In genomic region chr2:25186575-25186930, GRCm38 (mm10) we compare ENCODE assay signal across 11 mouse cellular contexts. TPM values are rescaled to one million over a fixed set of nuclear protein-coding genes. Genes with fewer than 3 reads are reported as not detected.
DNase-seq lines count a peak whose midpoint lies in the region; ATAC-seq and TF ChIP-seq lines count a peak whose summit lies in the region.
"Had no signal": no experiment of that assay in that cellular context is flagged by ENCODE, and none has a peak within 500 bp of the region (broad histone marks: within the 10 kb centered on the region; RNA-seq: fewer than 3 reads in every experiment).

No protein-coding gene starts in this region.

- no peak; the same call in 1 of the 2 replicates for ATAC-seq in hindbrain, embryonic 12.5 days (ENCODE audit: low FRiP score)
- no peak for ATAC-seq in liver, postnatal 0 days
- ATAC-seq in CD4-positive, CD25-positive, alpha-beta regulatory T cell, adult 4 months: no peak

- H3K36me3 ChIP-seq in E14TG2a.4 (ENCODE audit: insufficient read depth, low read length): no peaks in the 10 kb centered on the region
- H3K36me3 ChIP-seq in hindbrain, embryonic 12.5 days: no peaks in the 10 kb centered on the region
- H3K36me3 ChIP-seq in liver, postnatal 0 days (replicated peaks; ENCODE audit: insufficient read depth, low read length): no peaks in the 10 kb centered on the region

- H3K4me3 ChIP-seq in E14TG2a.4 (replicated peaks; ENCODE audit: low read length): peak overlapping the region; percentile 80
- H3K4me3 ChIP-seq in hindbrain, embryonic 12.5 days: peak overlapping the region; percentile 45
- 0 out of 2 replicates have a peak overlapping the region, but pooled peaks have one; percentile 39 for H3K4me3 ChIP-seq in liver, postnatal 0 days (ENCODE audit: low read depth, low read length)

- H3K9ac ChIP-seq in hindbrain, embryonic 12.5 days: peak overlapping the region; percentile 67; the same call in 1 of the 2 replicates
- no peak overlapping the region for H3K9ac ChIP-seq in liver, postnatal 0 days (replicated peaks)

- TF ChIP-seq CTCF in E14TG2a.4 (conservative IDR thresholded peaks at IDR 0.05; ENCODE audit: low read length): no peak
- no peak for TF ChIP-seq CTCF in liver, postnatal 0 days (IDR thresholded peaks at IDR 0.05; ENCODE audit: low read depth)

- no peaks in the 10 kb centered on the region for H3K9me3 ChIP-seq in E14TG2a.4 (ENCODE audit: low read length)
- H3K9me3 ChIP-seq in hindbrain, embryonic 12.5 days (replicated peaks): no peaks in the 10 kb centered on the region
- H3K9me3 ChIP-seq in liver, postnatal 0 days (ENCODE audit: low read length): no peaks in the 10 kb centered on the region

- H3K4me1 ChIP-seq in E14TG2a.4 (replicated peaks; ENCODE audit: low read depth, low read length): peaks cover 40% of the 10 kb centered on the region
- peaks cover 39% of the 10 kb centered on the region for H3K4me1 ChIP-seq in hindbrain, embryonic 12.5 days
- peaks cover 24% of the 10 kb centered on the region for H3K4me1 ChIP-seq in liver, postnatal 0 days (ENCODE audit: insufficient read depth)

- peak; percentile 91 for DNase-seq in heart, adult 11 months
- no peak for DNase-seq in heart, postnatal 36 days
- DNase-seq in liver, postnatal 0 days: no peak
- DNase-seq in embryo, embryonic 11 days: no peak
- no peak for DNase-seq in cerebellum, adult 11-12 months
- DNase-seq: kidney, adult 8-10 months had no signal

- H3K4me2 ChIP-seq in hindbrain, embryonic 12.5 days (replicated peaks): peak overlapping the region; percentile 68
- peak overlapping the region; percentile 80 for H3K4me2 ChIP-seq in liver, postnatal 0 days (ENCODE audit: low read depth, low read length)

- intact Hi-C loops in heart, postnatal 36 days (cut with DNase I): loop anchor here (1.0 to 2.0 kb wide), 2 partner anchors 59 to 88 kb away; no protein-coding TSS in a partner anchor

- no peak for TF ChIP-seq EP300 in liver, postnatal 0 days (IDR thresholded peaks at IDR 0.05; ENCODE audit: low read depth)

- 35% methylated on average over 5 of the region's 5 CpGs for WGBS in hindbrain, embryonic 12.5 days
- 30% methylated on average over 5 of the region's 5 CpGs for WGBS in liver, postnatal 0 days (ENCODE audit: insufficient replicate concordance)

- peaks cover 64% of the 10 kb centered on the region for H3K27me3 ChIP-seq in E14TG2a.4 (ENCODE audit: insufficient read depth, low read length)
- no peaks in the 10 kb centered on the region for H3K27me3 ChIP-seq in hindbrain, embryonic 12.5 days
- H3K27me3 ChIP-seq in liver, postnatal 0 days (ENCODE audit: insufficient read depth, low read length): peaks cover 33% of the 10 kb centered on the region

- peak overlapping the region; percentile 96 for H3K27ac ChIP-seq in hindbrain, embryonic 12.5 days
- H3K27ac ChIP-seq in liver, postnatal 0 days (ENCODE audit: low read depth): no peak overlapping the region

RNA-seq across cellular contexts. Expression of gene Nrarp, which starts 6.0 kb away (rescaled TPM):
- total RNA-seq in heart, postnatal 36 days (2021): 10 to 100 TPM in 1 of 2 experiments, 1 to 10 TPM in 1; 9.7 to 12.0 TPM
- polyA plus RNA-seq in hindbrain, embryonic 12.5 days (2016; fragmentation: Nextera tagmentation; extraction: Ambion mirVana): 70.9 and 76.4 TPM in 2 replicates
- 1.3 and 1.7 TPM in 2 replicates for polyA plus RNA-seq in liver, postnatal 0 days (2015; fragmentation: Nextera tagmentation; extraction: Ambion mirVana)
- under 1 TPM in 1 of 2 experiments, not detected in 1; 0.28 TPM for polyA plus RNA-seq in CD4-positive, CD25-positive, alpha-beta regulatory T cell, adult 4 months (2017; shearing (Covaris generic))

RNA-seq across cellular contexts. Expression of gene Tor4a, which starts 10.1 kb away (rescaled TPM):
- total RNA-seq in heart, postnatal 36 days (2021): 1 to 10 TPM; 4.0 to 5.2 TPM
- 1.8 and 2.4 TPM in 2 replicates for polyA plus RNA-seq in hindbrain, embryonic 12.5 days (2016; fragmentation: Nextera tagmentation; extraction: Ambion mirVana)
- polyA plus RNA-seq in liver, postnatal 0 days (2015; fragmentation: Nextera tagmentation; extraction: Ambion mirVana): 5.4 and 6.0 TPM in 2 replicates
- polyA plus RNA-seq in CD4-positive, CD25-positive, alpha-beta regulatory T cell, adult 4 months (2017; shearing (Covaris generic)): 10 to 100 TPM; 60.5 to 94.3 TPM

RNA-seq across cellular contexts. Expression of gene Nelfb, which starts 24.7 kb away (rescaled TPM):
- 10 to 100 TPM; 38.7 to 39.9 TPM for total RNA-seq in heart, postnatal 36 days (2021)
- polyA plus RNA-seq in hindbrain, embryonic 12.5 days (2016; fragmentation: Nextera tagmentation; extraction: Ambion mirVana): 107 and 117 TPM in 2 replicates
- 19.3 and 22.3 TPM in 2 replicates for polyA plus RNA-seq in liver, postnatal 0 days (2015; fragmentation: Nextera tagmentation; extraction: Ambion mirVana)
- 10 to 100 TPM; 48.2 to 55.8 TPM for polyA plus RNA-seq in CD4-positive, CD25-positive, alpha-beta regulatory T cell, adult 4 months (2017; shearing (Covaris generic))

RNA-seq across cellular contexts. Expression of gene Stpg3, which starts 27.9 kb away (rescaled TPM):
- not detected for total RNA-seq in heart, postnatal 36 days (2021)
- not detected in 2 replicates for polyA plus RNA-seq in hindbrain, embryonic 12.5 days (2016; fragmentation: Nextera tagmentation; extraction: Ambion mirVana)
- not detected in 2 replicates for polyA plus RNA-seq in liver, postnatal 0 days (2015; fragmentation: Nextera tagmentation; extraction: Ambion mirVana)
- not detected for polyA plus RNA-seq in CD4-positive, CD25-positive, alpha-beta regulatory T cell, adult 4 months (2017; shearing (Covaris generic))
- total RNA-seq: common myeloid progenitor, adult 5-6 weeks had no signal

RNA-seq across cellular contexts. Expression of gene Fam166a, which starts 32.0 kb away (rescaled TPM):
- total RNA-seq in heart, postnatal 36 days (2021): not detected
- 0.19 TPM in 1 of 2 replicates, not detected in the other for polyA plus RNA-seq in hindbrain, embryonic 12.5 days (2016; fragmentation: Nextera tagmentation; extraction: Ambion mirVana)
- not detected in 2 replicates for polyA plus RNA-seq in liver, postnatal 0 days (2015; fragmentation: Nextera tagmentation; extraction: Ambion mirVana)
- polyA plus RNA-seq in CD4-positive, CD25-positive, alpha-beta regulatory T cell, adult 4 months (2017; shearing (Covaris generic)): not detected
- total RNA-seq: common myeloid progenitor, adult 5-6 weeks; megakaryocyte-erythroid progenitor cell, adult 5-6 weeks had no signal

Comparison
In these comparisons a context has a peak if more than half of its experiments do, and no peak if none do; other contexts are left out.
1. RNA of gene Nrarp, which starts 6.0 kb away (polyA plus RNA-seq): 70.9 to 76.4 TPM in hindbrain, embryonic 12.5 days; 1.3 to 1.7 TPM in liver, postnatal 0 days and 0.28 TPM in CD4-positive, CD25-positive, alpha-beta regulatory T cell, adult 4 months; every median in the first group is over 10 times any median in the second.
2. Peak in every context shown above with its lines, with median percentiles within 50 percentile points of each other: H3K4me3 ChIP-seq.